Mouse (Mus musculus) right cerebral cortex, postnatal 25 days (tissue): ENCODE data around the gene Ndufaf7.

Experiments
- DNase-seq: peaks from one replicate; pipeline ENCODE4 v3.0.0; 2022

The Ndufaf7 gene

DNA sequence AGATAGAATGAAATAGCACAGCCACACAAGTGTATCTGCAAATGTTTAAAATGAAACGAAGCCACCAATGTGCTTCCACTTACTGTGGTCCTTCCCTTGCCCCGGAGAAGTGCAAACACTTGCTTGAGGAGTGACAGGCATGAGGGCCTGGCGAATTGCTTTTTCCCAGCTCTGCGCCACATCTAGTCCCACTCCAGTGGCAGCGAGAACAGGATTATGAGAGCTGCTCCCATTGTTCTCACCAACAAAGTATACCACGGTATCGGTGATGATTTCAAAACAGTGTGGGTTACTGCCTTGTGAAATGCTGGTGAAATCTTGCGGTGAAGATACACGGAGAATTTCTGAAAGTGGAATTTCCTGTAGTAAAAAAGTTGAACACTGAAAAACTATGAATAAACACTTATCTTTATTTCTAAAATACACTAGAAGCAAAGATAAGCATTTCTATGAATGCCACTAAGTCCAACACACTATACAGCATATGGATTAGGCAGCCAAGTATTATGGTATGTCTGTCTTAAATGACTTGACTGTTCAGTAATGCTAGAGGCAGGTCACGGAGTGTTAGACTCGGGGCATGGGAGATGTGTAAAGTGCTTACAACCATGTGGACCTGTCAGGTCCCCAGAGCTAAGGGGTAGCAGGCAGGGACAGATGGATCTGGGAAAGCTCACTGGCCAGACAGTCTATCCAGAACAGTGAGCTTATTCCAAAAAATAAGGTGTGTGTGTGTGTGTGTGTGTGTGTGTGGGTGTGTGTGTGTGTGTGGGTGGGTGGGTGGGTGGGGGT, 29.4 kb downstream of the Ndufaf7 start:
- no peak for DNase-seq

DNA sequence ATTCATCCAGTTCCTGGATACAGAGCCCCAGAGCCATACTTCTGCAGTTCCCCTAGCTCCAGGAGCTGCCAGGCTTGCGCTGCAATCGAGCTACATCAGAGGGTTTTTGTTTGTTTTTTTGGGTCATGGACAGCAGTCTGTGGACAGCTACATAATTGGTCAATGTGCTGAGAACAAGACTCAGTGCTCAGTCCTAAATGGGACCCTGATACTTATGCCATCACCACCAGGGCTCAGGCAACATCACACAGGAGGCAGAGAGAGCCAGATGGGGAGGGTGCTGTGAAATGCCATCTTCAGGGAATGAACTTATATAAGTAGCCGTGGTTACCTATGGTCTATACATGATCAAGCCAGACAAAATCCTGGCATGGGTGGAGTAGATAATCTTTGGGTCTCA, 31.6 kb downstream of the Ndufaf7 start:
- DNase-seq, result no peak

DNA sequence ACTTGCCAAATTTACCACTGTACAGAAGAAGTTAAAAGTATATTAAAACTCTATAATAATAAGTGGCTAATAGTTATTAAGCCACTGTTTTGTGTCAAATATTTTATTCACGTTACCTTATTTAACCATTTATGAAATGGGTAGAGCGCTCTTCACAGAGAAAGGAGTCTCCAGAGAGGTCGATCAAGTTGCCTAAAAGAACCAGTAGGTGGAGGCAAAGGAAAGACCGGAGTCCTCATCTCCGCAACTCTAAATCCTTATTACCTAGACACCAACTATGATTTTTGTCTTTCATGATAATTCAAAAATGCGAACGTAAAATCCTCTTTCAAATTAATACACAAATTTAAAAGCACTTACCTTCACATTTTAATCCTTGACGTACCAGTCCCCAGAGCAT, 46.2 kb downstream of the Ndufaf7 start:
- DNase-seq, result no peak

- no peak for DNase-seq
Observed at GRCm38 (mm10) chr17:78983736-78984135, 46.8 kb downstream of the Ndufaf7 start.

GRCm38 (mm10) chr17:78989015-78989414, 52.1 kb downstream of the Ndufaf7 start:
- no peak for DNase-seq

DNA sequence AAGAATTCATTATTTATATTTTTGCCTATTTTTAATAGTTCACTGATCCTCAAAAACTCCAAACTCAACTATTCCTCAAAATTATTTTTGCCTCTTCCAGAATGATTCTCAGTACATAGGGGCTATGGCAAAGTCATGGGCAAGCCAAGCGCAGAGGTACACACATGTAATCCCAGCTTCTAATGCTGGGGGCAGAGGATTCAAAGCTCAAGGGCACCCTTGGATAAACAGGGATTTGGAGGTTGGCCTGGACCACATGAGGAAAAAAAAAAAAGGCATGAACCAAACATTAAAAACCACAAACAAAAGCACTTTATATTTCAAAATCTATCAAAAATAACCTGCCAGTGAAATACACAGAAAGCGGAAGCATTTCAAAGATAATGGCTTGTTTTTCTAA, 54.6 kb downstream of the Ndufaf7 start:
- no peak for DNase-seq

- no peak for DNase-seq
Observed at GRCm38 (mm10) chr17:78992303-78993027, 55.5 kb downstream of the Ndufaf7 start.

- no peak for DNase-seq
Observed at GRCm38 (mm10) chr17:78993670-78994069, 56.7 kb downstream of the Ndufaf7 start.

DNA sequence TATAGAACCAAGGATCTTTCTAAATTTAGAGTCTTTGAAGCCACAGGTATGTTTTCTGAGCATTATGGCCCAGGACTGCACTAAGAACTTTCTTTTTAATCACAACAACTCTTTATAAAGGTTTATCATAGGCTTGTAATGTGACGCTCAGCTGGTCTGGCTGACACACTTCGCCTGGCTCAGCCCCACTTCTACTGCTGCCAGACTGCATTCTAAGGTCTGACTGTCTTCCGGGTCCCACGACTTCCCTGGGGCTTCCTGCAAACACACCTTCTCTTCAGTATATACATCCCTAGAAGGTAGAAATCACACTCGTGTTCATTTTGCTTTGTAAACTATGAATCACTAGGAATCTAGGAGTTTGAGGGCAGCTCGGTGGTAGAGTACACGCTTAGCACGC, 57.4 kb downstream of the Ndufaf7 start:
- no peak for DNase-seq

DNA sequence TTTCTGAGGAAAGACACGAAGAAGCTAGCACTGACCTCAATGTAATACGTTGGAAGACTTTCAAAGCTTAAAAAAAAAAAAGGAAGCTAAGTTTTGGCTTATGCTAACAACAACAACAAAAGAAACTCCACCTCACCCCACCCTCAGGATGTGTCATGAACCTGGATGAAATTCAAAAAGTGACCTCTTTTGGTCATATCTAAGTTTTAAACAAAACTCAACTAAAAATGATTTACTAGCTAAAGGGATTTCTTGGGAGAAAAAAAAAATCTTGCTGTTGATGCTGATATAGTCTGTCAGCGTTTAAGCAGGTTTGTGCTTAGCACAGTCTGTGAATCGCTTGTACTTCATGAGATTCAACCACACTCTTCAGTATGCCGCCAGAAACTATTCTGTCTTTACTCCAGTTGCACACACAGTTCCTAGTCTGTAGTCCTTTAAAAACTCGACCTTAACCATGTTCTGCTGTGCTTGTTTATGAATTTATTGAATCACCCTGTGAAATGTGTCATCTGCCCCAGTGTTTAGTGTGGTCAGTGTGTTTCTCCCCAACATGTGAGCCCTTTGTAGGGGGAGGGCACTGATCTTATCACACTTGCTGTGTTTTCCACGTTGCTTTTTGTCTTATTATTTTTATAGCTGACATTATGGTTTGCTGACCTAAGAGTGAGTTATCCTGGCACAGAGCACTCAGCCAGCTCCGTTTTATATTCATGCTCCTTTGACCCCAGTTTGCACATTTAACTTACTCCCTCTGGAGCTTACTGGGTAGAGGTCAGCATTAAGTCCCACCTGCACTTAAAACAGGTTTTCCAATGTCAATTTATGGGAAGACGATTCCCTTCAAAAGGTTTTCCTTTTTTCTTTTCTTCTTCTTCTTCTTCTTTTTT, 58.2 kb downstream of the Ndufaf7 start:
- DNase-seq, result no peak
